Mouse (Mus musculus) heart, embryonic 11.5 days (tissue): Measurements from ENCODE around the gene Necab3. TPM values are rescaled to one million over a fixed set of nuclear protein-coding genes. Genes with fewer than 3 reads are reported as not detected.

Experiments
- ATAC-seq: fragments of 200-750 bp; cut with Nextera tagmentation; replicated peaks from 2 replicates; pipeline ENCODE4 v1.8.0; 2017; ENCODE audit warnings: moderate library complexity; ENCODE audit not compliant: insufficient number of reproducible peaks, low FRiP score, low TSS enrichment
- H3K27ac ChIP-seq: fragments of 300-500 bp; sonication (generic); 2 replicates; pipeline ENCODE4 v1.5.1; 2014; ENCODE audit warnings: mild to moderate bottlenecking, low read depth, low read length
- H3K27me3 ChIP-seq: fragments of 300-500 bp; sonication (generic); 2 replicates; pipeline ENCODE4 v1.6.1; 2014; ENCODE audit warnings: mild to moderate bottlenecking, low read length, mixed read lengths; ENCODE audit not compliant: control insufficient read depth, insufficient read depth
- H3K36me3 ChIP-seq: fragments of 300-500 bp; sonication (generic); 2 replicates; pipeline ENCODE4 v1.6.1; 2014; ENCODE audit warnings: mild to moderate bottlenecking, low read length, moderate library complexity, mixed read lengths; ENCODE audit not compliant: control insufficient read depth, insufficient read depth
- H3K4me1 ChIP-seq: fragments of 300-500 bp; sonication (generic); 2 replicates; pipeline ENCODE4 v1.6.1; 2014; ENCODE audit warnings: low read length; ENCODE audit not compliant: control insufficient read depth, insufficient read depth
- H3K4me2 ChIP-seq: fragments of 300-500 bp; sonication (generic); 2 replicates; pipeline ENCODE4 v1.6.1; 2014; ENCODE audit warnings: mild to moderate bottlenecking, moderate library complexity
- H3K4me3 ChIP-seq: fragments of 300-500 bp; sonication (generic); 2 replicates; pipeline ENCODE4 v1.5.1; 2014; ENCODE audit warnings: low read depth, low read length
- H3K9ac ChIP-seq: fragments of 300-500 bp; sonication (generic); 2 replicates; pipeline ENCODE4 v1.6.1; 2014; ENCODE audit warnings: mild to moderate bottlenecking, low read depth, low read length, moderate library complexity
- H3K9me3 ChIP-seq: fragments of 300-500 bp; sonication (generic); replicated peaks from 2 replicates; pipeline ENCODE4 v1.6.1; 2016; ENCODE audit warnings: low read length; ENCODE audit not compliant: control insufficient read depth
- WGBS: fragments of 180-500 bp; shearing (Covaris S2); extraction: QIAGEN DNeasy Blood & Tissue Kit; methylation state at CpG from one replicate; pipeline ENCODE4 v1.1.7; 2014; ENCODE audit not compliant: insufficient replicate concordance; 5-methylcytosine and 5-hydroxymethylcytosine counted together
- polyA plus RNA-seq: library from polyadenylated mRNA; unstranded; fragments of >200 nt; fragmentation: Nextera tagmentation; extraction: Ambion mirVana; gene quantifications from 2 replicates; pipeline ENCODE4 v1.2.1, GENCODE M21; 2014

Necab3 gene
- polyA plus RNA-seq, 1 experiment from 2014 or later: 1.2 TPM

- 0 out of 2 replicates have a peak, but pooled peaks cover 2% of the 10 kb centered on the region for H3K36me3 ChIP-seq
Measured at GRCm38 (mm10) chr2:154500758-154501157, 57.9 kb downstream of the Necab3 start.

DNA sequence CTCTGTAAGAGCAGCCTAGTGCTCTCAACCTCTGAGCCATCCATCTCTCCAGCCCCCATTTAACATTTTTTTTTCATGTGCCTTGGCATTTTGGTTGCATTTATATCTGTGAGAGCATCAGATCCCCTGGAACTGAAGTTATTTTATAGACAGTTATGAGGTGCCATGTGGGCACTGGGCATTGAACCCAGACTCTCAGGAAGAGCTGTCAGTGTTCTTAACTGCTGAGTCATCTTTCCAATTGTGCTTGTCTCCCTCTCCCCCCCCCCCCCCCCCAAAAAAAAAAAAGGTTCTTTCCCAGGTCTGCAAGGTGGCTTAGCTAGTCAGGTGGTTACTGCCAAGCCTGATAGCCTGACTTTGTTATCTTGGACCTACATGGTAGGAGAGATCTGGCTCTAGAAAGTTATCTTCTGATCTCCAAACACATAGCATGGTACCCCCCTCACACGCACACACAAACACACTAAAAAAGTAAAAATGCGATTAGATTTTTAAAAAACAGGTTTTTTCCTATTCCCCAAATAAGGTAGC is 58.9 kb downstream of the Necab3 start:
- no peak overlapping the region for H3K4me2 ChIP-seq
- H3K27me3 ChIP-seq: no peaks in the 10 kb centered on the region
- H3K4me3 ChIP-seq: no peak overlapping the region
- H3K4me1 ChIP-seq: peaks cover 5% of the 10 kb centered on the region; the same call in 1 of the 2 replicates
- no peak overlapping the region for H3K27ac ChIP-seq
- no peak for ATAC-seq
- WGBS: 86% methylated on average over 2 of the region's 2 CpGs
- no peaks in the 10 kb centered on the region for H3K9me3 ChIP-seq
- H3K36me3 ChIP-seq: 0 out of 2 replicates have a peak, but pooled peaks cover 2% of the 10 kb centered on the region
- H3K9ac ChIP-seq: no peak overlapping the region

More at GRCm38 (mm10) chr2:154500758-154501157, 57.9 kb downstream of the Necab3 start:
- H3K4me3 ChIP-seq: no peak overlapping the region
- no peak overlapping the region for H3K4me2 ChIP-seq
- H3K4me1 ChIP-seq: peaks cover 5% of the 10 kb centered on the region; the same call in 1 of the 2 replicates
- no peak overlapping the region for H3K27ac ChIP-seq
- no peaks in the 10 kb centered on the region for H3K9me3 ChIP-seq
- no peak for ATAC-seq
- 94% methylated on average over 3 of the region's 3 CpGs for WGBS
- no peaks in the 10 kb centered on the region for H3K27me3 ChIP-seq
- no peak overlapping the region for H3K9ac ChIP-seq

- WGBS: 45% methylated on average over 5 of the region's 5 CpGs
- no peak for ATAC-seq
- no peak overlapping the region for H3K4me3 ChIP-seq
- H3K9ac ChIP-seq: no peak overlapping the region
- H3K9me3 ChIP-seq: no peaks in the 10 kb centered on the region
- H3K4me1 ChIP-seq: peaks cover 5% of the 10 kb centered on the region; the same call in 1 of the 2 replicates
- no peaks in the 10 kb centered on the region for H3K27me3 ChIP-seq
- H3K36me3 ChIP-seq: 0 out of 2 replicates have a peak, but pooled peaks cover 2% of the 10 kb centered on the region
- H3K4me2 ChIP-seq: no peak overlapping the region
- H3K27ac ChIP-seq: no peak overlapping the region
Measured at GRCm38 (mm10) chr2:154498571-154498970, 60.1 kb downstream of the Necab3 start.

DNA sequence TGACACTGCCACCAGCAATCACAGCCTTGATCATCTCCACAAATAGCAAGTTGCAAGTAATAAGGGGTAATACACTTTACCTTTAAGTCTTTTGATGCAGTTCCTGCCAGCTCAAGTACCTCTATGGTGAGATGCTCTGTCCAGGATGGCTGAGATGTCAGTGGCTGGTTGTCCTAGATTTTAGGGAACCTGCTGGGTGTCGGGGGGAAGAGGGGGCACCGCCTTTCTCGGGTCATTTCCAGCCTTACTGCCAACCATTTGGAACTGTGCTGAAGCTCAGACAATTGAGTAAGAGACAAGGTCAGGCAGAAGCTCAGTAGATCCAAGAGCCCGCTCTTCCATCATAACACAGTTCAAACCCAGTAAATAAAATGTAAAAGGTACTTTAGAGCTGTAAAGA is 63.7 kb downstream of the Necab3 start:
- H3K4me1 ChIP-seq: peaks cover 9% of the 10 kb centered on the region; the same call in 1 of the 2 replicates
- H3K27ac ChIP-seq: no peak overlapping the region
- no peaks in the 10 kb centered on the region for H3K9me3 ChIP-seq
- no peak overlapping the region for H3K4me3 ChIP-seq
- H3K36me3 ChIP-seq: no peaks in the 10 kb centered on the region
- no peak overlapping the region for H3K9ac ChIP-seq
- H3K27me3 ChIP-seq: no peaks in the 10 kb centered on the region
- 93% methylated on average over 4 of the region's 4 CpGs for WGBS
- ATAC-seq: no peak
- no peak overlapping the region for H3K4me2 ChIP-seq

Other genes starting within 250 kb of the Necab3 start
- 14.1 and 18.3 TPM in 2 replicates for gene Cdk5rap1, start 185.9 kb downstream of the Necab3 start, polyA plus RNA-seq
- 14.6 and 22.2 TPM in 2 replicates for gene Snta1, start 150.8 kb downstream of the Necab3 start, polyA plus RNA-seq
- gene Cbfa2t2, start 122.4 kb downstream of the Necab3 start, polyA plus RNA-seq: 31.2 and 34.0 TPM in 2 replicates
- gene 1700003F12Rik, start 11.8 kb downstream of the Necab3 start, polyA plus RNA-seq: 0.89 and 1.4 TPM in 2 replicates
- gene Actl10, start 7.1 kb downstream of the Necab3 start, polyA plus RNA-seq: not detected in 2 replicates
- 6.5 and 7.8 TPM in 2 replicates for gene E2f1, start 11.0 kb upstream of the Necab3 start, polyA plus RNA-seq
- gene Pxmp4, start 44.8 kb upstream of the Necab3 start, polyA plus RNA-seq: 21.4 and 23.5 TPM in 2 replicates
- gene Zfp341, start 54.4 kb upstream of the Necab3 start, polyA plus RNA-seq: 0.77 and 0.93 TPM in 2 replicates
- 0.72 TPM in 1 of 2 replicates, not detected in the other for gene 4930519P11Rik, start 54.5 kb upstream of the Necab3 start, polyA plus RNA-seq
- gene Chmp4b, start 92.8 kb upstream of the Necab3 start, polyA plus RNA-seq: 10.1 and 12.5 TPM in 2 replicates
- gene Gm14214, start 211.1 kb upstream of the Necab3 start, polyA plus RNA-seq: not detected in 2 replicates
- gene Raly, start 232.2 kb upstream of the Necab3 start, polyA plus RNA-seq: 42.9 and 63.5 TPM in 2 replicates
- 0.34 and 0.49 TPM in 2 replicates for gene a, start 232.5 kb upstream of the Necab3 start, polyA plus RNA-seq